22 mouse cellular contexts compared by ENCODE assay signal in the genomic region with DNA sequence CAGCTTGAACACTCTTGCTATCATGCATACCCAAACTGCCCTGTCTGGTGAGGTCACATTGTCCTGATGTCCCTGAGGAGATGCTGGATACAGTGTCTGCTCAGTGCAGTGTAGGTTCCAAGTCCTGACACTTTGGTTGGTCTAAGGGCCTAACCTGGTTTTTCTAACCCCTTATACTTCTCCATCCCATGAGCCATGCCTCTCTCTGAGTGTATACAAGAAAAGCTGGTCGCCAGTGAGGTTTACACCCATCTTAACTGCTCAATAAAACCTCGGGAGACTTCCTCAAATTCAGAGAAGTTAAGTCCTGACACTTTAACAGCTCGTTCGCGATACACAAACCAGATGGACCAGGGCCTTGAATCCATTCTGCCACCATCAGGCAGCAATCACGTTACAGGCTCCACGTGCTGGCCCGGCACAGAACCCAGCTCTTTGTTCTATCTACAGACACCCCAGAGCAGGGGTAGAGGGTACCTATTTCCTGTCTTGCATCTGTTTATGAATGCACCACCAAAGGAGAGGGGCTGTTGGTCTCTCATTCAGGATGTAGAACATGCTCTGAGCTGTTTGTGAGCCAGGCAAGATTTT.
DNase-seq lines count a peak whose midpoint lies in the region; ATAC-seq lines count a peak whose summit lies in the region.
"Had no signal": no experiment of that assay in that cellular context is flagged by ENCODE, and none has a peak within 500 bp of the region (broad histone marks: within the 10 kb centered on the region; RNA-seq: fewer than 3 reads in every experiment).

No protein-coding gene starts in this region.

- no peaks in the 10 kb centered on the region for H3K9me3 ChIP-seq in kidney, embryonic 14.5 days (ENCODE audit: control insufficient read depth, low read length)
- H3K9me3 ChIP-seq in limb, embryonic 10.5 days (replicated peaks) = no peaks in the 10 kb centered on the region
- H3K9me3 ChIP-seq: heart, embryonic 12.5 days; hindbrain, embryonic 10.5 days; midbrain, embryonic 13.5 days had no signal

- DNase-seq in embryo, embryonic 11 days = peak; percentile 34
- DNase-seq in embryo, embryonic 10.5 days (ENCODE audit: low spot score) = no peak
- peak; percentile 31 to 38 for DNase-seq in kidney, postnatal 4 days
- DNase-seq in limb, embryonic 10.5 days (ENCODE audit: low spot score) = peak; percentile 75
- DNase-seq in thymus, postnatal 25 days = peak; percentile 33
- DNase-seq in cerebellum, postnatal 36 days = no peak
- DNase-seq: adrenal gland, postnatal 25 days; cerebellum, adult 8-10 months; forebrain, postnatal 0 days; heart, postnatal 10 days; kidney, adult 11 months; layer of hippocampus, adult 9-11 months; liver, postnatal 0 days had no signal

- no peaks in the 10 kb centered on the region for H3K27me3 ChIP-seq in kidney, embryonic 14.5 days (ENCODE audit: control insufficient read depth, insufficient read depth, low read length)
- H3K27me3 ChIP-seq in limb, embryonic 10.5 days (ENCODE audit: low read depth, poor library complexity, severe bottlenecking) = peaks cover 66% of the 10 kb centered on the region
- H3K27me3 ChIP-seq: midbrain, embryonic 13.5 days had no signal

- no peak for ATAC-seq in kidney, embryonic 14.5 days (ENCODE audit: low FRiP score, low TSS enrichment)
- ATAC-seq in megakaryocyte progenitor cell, adult 5-6 weeks (replicated peaks; ENCODE audit: poor library complexity) = no peak
- ATAC-seq: forebrain, postnatal 0 days; hindbrain, embryonic 16.5 days; liver, postnatal 0 days; lung, postnatal 0 days; midbrain, embryonic 13.5 days had no signal

- 23% methylated on average over 8 of the region's 8 CpGs for WGBS in kidney, embryonic 14.5 days
- WGBS in limb, embryonic 10.5 days = 22% methylated on average over 8 of the region's 8 CpGs

- H3K9ac ChIP-seq in kidney, embryonic 14.5 days (ENCODE audit: low read depth, low read length) = no peak overlapping the region
- H3K9ac ChIP-seq: forebrain, postnatal 0 days; heart, embryonic 12.5 days; liver, postnatal 0 days; midbrain, embryonic 13.5 days had no signal

- no peak overlapping the region for H3K27ac ChIP-seq in kidney, embryonic 14.5 days (ENCODE audit: low read depth, low read length)
- H3K27ac ChIP-seq in limb, embryonic 10.5 days = peak overlapping the region; percentile 56
- H3K27ac ChIP-seq: hindbrain, embryonic 10.5 days; midbrain, embryonic 13.5 days; stomach, postnatal 0 days had no signal

- no peak overlapping the region for H3K4me3 ChIP-seq in kidney, embryonic 14.5 days (ENCODE audit: low read length)
- no peak overlapping the region for H3K4me3 ChIP-seq in limb, embryonic 10.5 days
- H3K4me3 ChIP-seq: heart, embryonic 12.5 days; hindbrain, embryonic 10.5 days; midbrain, embryonic 13.5 days had no signal

- H3K36me3 ChIP-seq in kidney, embryonic 14.5 days (ENCODE audit: control insufficient read depth, insufficient read depth, low read length) = no peaks in the 10 kb centered on the region
- no peaks in the 10 kb centered on the region for H3K36me3 ChIP-seq in limb, embryonic 10.5 days
- H3K36me3 ChIP-seq: heart, embryonic 12.5 days; hindbrain, embryonic 10.5 days; midbrain, embryonic 13.5 days had no signal

- H3K4me2 ChIP-seq in kidney, embryonic 14.5 days (replicated peaks; ENCODE audit: low read depth, low read length) = no peak overlapping the region
- H3K4me2 ChIP-seq: heart, embryonic 12.5 days; liver, embryonic 11.5 days; midbrain, embryonic 13.5 days had no signal

- H3K4me1 ChIP-seq in kidney, embryonic 14.5 days (ENCODE audit: control insufficient read depth, insufficient read depth, low read length) = no peaks in the 10 kb centered on the region
- peaks cover 23% of the 10 kb centered on the region for H3K4me1 ChIP-seq in limb, embryonic 10.5 days

Comparison
In these comparisons a context has a peak if more than half of its experiments do, and no peak if none do; other contexts are left out.
1. DNase-seq: peak in embryo, embryonic 11 days (single experiment), kidney, postnatal 4 days (2 of 2), limb, embryonic 10.5 days (single experiment) and thymus, postnatal 25 days (single experiment); none in embryo, embryonic 10.5 days (single experiment) and cerebellum, postnatal 36 days (0 of 2).